Mouse (Mus musculus): ENCODE measurements around the gene Runx3.

Runx3 gene

DNA sequence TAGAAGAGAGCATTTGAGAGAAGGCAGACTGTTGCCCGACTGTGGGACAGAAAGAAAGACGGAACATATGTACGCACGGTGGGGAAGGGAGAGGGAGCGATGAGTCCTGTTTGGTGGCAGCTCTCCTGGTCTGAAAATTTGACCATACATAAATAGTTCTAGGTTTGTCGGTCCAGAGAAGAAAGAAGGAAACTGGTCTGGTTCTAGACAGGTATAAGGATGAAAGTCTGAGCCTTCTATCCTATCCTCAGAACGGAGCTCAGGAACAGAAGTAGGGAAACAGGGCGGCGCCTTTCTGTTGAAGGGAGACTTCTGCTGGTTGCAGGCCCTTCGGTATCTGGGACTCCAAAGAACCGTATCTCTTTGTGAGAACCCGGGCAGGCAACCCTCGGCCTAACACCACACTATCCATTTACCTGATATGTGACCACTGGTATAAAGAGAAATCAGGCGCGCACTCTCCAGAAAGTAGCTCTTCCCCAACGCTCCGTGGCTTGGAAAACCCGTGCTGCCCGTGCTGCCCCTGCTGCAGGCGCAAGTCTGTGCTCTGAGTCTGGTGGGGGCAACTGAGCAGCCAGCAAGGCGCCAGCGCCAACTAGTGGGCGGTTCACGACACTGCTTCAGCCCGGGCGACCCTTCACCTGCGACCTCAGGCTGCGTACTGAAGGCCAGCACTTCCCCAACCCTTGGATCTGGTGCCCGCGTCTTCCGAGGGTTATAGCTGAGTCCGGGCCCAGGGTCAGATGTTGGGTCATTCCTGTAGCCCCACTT, 29.8 kb downstream of the Runx3 start:
- DNase-seq (ENCODE audit: low spot score) = no peak

DNA sequence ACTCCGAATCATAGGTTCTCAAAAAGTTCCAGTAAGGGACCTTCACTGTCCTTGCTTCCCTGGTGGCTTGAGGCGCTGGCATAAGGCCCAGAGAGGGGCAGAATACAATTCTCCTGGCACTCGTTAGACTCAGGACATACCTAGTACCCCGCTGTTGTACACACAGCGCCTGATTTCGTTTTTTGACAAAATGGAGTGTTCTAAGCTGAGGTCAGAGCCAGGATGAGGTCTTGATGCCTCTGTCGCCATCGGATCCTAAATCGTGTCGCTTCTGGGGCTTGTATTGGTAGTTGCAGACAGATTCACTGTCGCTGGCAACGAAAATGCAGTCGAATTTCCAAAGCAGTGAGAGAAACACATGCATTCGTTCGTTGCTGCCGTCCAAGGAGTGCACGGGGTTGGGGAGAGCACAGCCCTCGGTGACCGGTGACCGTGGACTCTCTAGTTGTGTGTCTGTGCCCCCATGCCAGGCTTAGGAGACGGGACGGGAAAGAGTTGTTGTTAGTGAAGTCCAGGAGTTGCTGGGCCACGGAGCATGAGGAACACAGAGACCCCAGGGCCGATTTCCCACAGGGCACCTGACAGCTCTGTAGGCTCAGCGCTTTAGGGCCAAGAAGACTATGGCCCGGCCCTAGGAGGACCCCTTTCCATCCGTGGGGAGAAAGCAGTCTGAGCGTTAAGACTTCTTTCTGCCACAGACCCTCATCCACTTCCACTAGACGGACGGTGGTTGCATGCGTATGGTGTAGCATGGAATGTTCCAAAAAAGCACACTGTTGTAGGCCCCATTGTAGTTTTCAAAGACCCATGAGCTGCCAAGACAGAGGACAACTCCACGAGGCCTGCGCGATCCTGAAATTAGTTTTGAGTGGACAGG, 30.9 kb downstream of the Runx3 start:
- no peak for DNase-seq (ENCODE audit: low spot score)

DNA sequence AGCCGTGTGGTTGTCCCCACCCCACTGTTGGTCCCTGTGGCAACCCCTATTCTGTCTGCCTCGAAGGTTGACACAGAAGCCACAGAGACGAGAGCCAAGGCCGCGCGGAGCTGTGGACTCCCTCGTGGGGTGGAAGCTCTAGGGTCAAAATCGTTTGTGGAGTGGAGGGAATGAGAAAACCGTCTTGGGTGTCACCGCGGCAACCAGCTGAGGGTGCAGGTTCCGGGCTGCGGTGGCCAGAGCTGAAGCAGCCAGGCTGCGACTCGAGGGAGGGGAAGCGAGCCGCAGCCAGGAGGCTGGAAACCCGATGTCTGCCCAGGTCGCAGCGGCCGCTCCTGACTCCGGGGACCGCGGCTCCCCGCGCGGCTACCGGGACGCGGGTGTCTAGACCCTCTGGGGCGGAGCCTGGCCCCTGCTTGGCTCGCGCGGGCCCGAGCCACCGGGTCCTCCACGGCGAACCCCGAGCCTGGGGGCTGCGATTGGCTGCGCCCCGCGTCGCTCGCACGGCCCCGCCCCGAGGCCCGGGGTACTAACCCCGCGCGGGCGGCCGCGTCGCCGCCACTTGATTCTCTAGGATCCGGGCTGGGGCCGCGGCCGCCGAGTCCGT, 31.6 kb downstream of the Runx3 start:
- peak; percentile 35 for DNase-seq (ENCODE audit: low spot score)

DNA sequence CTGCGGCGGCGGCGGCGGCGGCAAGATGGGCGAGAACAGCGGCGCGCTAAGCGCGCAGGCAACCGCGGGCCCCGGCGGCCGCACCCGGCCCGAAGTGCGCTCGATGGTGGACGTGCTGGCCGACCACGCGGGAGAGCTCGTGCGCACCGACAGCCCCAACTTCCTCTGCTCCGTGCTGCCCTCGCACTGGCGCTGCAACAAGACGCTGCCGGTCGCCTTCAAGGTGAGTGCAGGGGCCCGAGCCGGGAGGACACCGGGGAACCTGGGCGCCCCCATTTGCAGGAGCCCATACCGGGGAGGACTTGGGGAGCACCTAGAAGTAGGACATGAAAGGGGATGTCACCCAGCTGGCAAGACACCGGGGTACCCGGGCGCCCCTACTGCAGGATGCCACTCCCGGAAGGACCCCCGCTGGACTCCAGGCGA, 32.4 kb downstream of the Runx3 start:
- DNase-seq (ENCODE audit: low spot score) = peak; percentile 39

DNA sequence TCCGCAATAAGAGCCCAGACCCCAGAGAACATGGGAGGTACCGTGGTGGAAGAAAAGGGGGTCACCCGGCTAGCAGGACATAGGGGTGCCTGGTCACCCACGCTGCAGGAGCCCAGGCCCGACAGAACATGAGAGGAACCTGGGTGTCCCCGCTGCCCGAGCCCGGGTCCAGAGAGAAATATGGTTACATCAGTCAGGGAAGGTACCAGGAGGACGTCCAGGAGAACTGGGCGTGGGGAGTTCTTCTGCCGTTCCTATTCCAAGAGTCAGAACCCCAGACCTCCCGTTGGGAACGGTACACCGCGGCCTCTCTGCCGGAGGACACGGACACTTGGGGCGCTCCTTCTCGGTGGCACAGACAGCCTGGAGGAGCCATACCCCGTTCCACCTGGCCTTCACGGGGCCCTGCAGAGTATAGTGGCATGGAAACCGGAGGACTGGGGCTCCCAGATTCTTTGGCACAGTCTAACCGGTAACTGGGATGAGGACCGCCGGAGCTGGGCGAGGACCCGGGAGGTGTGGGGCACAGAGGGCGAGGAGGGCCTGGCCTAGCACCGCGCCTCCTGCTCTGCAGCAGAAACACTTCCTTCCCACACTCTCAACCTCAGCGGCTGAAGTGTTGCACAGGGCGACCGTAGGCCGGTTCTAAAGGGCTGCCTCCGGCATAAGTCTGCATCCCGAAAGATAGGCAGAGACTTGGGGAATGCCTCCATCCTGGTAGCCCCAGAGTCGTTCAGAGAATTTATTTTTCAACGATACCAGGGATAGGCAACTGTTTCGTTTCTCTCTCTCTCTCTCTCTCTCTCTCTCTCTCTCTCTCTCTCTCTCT, 33.0 kb downstream of the Runx3 start:
- peak; percentile 37 for DNase-seq (ENCODE audit: low spot score)

DNA sequence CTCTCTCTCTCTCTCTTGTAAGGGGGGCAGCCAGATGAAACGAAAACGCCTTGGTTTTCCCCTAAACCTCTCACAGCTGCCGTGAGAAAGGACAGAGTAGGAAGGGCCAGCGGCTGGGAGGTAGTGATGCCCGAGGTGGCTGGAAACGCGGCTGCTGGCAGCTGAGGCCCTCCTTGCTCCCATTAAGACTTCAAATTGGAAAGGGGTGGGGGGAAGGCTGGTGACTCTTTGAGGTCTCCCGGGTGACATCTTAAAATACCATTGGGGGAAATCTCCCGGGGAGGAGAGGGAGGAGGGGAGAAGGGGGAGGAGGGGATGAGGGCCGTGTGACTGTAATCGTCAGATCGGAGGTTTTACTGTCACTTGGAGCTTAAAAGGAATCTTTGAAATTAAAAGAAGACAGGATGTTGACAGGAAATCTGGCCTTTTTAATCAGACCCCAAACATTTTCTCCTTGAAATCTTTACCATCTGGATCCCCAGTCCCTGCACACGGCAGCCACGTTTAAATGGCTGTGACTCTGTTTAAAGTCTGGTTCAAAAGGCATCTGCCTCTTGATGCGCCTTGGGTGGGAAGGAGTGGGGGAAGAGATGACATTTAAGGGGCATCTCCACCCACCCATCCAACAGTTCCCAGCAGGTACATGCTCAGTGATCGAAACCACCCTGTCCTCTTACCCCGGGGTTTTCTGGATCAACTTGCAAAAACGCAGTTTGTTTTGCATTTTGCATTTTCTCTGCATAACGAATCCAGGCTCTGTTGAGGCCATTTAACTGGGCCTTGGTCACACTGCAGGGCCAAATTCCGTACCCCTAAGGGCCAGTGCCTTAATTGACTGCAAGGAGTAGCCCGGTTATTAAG, 33.9 kb downstream of the Runx3 start:
- DNase-seq (ENCODE audit: low spot score) = no peak

DNA sequence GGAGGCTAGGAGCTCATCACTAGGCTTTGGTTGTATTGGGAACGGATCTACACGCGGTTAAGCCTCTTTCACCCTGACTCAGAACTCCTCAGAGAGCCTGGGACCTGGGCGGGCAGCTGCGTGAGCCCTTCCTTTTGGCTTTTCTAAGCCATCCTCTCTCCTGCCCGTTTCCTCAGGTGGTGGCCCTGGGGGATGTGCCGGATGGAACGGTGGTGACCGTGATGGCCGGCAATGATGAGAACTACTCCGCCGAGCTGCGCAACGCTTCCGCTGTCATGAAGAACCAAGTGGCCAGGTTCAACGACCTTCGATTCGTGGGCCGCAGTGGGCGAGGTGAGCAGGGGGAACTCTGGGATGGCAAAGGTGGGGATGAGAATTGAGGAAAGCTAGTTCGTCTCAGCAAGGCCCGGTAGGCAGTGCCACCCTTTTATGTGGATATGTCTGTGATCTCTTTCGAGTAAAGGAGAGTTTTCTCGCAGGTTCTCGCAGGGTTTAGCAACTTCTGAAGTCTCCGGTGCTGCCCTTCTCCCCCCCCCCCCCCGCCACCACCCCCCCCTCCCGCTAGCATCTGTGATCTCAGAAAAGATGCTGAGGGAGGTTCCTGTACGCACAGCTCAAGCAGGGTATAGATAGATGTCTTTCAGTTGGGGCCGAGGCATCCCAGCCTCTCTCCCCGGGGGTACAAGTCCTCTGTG, 34.8 kb downstream of the Runx3 start:
- DNase-seq (ENCODE audit: low spot score) = no peak

DNA sequence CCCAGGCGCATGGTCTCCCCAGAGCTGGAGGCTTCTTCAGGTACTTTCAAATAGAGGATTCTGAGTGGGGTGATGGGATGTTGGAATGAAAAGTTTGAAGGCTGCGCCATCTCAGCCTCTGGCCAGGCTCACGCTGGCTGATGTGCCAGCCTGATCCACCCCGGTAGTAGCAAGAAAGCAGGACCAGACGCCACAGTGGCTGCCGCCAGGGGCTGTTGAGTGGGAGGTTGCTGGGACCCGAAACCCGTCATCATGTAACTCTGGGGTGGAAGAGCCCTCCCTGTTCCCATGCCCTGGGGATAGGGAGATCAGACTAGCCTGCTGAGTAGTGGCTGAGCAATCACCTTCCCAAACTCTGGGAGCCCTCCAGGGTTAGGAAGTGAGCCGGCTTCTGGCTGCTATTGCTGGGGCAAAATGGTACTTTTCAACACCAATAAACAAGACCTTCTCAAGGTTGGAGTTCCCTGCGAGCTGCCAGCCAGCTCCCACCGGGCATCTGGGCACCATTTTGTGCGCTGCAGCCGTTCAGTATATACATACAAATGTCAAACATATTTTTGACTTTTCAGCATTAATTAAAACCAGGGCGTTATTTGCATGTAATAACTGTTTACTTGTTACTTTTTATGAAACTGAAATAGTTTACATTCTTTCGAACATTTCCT, 35.5 kb downstream of the Runx3 start:
- no peak for DNase-seq (ENCODE audit: low spot score)

DNA sequence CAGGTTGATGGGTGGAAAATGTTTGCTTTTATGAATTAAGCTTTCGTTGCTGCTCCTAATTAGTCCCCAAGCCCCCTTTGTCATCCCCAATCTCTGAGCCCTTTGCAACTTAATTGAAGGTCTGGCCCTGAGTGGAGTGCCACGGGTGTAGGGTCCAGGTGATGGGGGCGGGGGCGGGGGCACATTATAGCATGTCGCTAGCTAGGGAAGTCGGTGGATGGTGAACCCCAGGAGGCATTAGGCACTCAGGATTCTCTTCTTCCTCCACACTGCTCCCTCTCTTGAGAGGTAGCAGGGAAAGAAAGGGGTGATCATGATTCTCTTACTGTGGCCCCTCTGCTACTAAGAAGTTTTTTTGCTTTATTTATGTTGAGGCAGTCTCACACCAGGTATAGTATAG, 36.1 kb downstream of the Runx3 start:
- no peak for DNase-seq (ENCODE audit: low spot score)

DNA sequence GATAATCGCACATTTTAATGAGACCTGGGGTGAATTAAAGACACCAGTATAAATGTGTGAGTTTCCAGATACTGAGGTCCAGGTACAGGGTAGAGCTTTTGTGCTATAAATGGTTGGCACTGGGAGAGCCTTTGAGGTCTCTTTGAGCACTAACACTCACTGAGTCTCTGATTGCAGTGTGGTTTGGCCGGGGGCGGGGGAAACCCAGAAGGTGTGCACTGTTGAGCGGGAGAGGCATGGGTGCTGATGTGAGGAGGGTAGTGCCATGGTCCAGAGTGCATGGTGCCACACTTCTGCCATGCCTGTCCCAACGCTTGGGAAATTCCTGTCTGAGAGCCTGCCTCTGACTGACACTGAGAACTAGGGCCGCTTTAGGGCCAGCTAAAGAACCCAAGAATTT, 36.9 kb downstream of the Runx3 start:
- DNase-seq (ENCODE audit: low spot score) = no peak

DNA sequence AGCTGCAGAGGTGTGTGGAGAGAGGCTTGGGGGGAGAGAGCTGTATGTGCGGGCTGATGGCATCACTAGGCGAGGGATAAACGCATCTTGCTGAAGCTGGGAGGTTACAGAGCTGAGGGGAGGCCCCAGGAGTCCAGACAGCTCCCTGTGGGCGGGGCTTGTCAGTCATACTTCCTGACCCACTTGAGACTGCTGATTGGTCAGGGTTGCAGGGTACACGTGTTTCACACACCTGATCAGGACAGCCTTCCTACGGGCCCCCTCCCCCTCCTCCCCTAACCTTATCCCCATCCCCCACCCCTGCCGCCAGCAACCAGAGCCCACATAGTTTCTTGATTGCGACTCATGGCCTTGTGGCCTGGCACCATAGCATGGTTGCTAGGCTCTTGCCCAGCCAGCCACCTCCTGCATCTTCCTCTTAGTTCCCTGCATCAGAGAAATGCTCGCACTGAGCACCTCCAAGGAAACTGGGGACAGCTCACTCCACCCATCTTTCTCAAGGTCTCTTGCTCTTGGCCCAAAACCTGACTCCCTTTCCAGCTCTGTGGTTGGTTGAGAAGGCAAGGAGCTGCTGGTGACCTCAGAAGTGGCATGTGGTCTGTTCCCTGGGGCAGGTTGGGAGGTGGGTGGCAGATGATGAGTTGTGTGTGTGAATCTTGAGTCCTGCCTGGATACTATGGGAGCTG, 38.4 kb downstream of the Runx3 start:
- DNase-seq (ENCODE audit: low spot score) = no peak

DNA sequence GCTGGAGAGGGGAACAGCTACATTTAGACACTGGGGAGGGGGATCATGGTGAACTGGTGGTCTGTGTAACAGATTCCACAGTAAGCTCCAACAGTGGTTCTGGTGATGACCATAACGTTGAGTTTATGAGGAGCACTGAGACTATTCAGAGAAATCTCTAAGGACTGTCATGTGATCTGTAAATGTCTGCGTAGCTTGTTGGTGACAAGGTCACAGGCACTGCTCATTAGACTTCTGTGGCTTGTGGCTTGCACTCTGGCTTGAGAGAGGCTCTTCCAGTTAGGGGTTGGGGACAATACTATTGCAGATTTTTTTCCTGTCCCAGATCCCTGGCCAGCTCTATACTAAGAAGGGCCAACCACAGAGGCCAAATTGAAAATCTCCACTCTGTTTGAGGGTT, 39.2 kb downstream of the Runx3 start:
- no peak for DNase-seq (ENCODE audit: low spot score)

DNA sequence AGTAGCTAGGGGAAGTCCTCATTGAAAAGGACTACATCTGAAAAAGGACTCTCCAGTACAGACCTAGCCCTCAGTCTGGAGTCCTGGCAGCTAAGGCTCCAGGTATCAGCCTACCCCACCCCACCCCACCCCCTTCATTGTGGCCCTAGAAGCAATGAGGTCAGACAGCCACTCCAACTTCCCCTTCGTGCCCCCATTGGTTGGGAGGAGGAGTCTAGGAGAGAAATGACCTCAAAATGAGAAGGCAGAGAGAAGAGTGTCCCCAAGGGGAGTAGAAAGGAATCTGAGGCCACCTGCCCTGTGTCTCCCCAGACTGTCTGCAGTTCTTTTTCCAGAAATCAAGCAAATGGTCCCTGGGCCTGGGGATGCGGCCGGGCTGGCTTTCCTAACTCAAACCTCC, 39.7 kb downstream of the Runx3 start:
- no peak for DNase-seq (ENCODE audit: low spot score)

DNA sequence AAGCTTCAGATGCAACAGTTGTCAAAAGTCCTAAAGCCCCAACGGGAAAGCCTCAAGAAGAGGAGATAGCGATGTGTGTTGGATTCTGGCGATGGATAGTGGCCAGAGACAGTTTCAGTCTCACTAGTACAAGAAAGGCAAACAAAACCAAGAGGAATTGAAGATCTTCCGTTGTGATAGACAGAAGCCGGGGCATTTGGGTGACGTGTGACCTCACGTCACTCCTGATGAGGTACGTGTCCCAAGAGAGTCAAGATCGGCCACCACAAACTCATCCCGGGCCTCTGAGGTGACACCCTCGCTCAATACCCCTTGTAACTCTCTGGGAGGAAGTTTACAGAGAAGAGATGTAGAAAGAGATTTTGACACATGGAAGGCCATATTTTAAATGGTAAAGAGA, 41.0 kb downstream of the Runx3 start:
- no peak for DNase-seq (ENCODE audit: low spot score)

DNA sequence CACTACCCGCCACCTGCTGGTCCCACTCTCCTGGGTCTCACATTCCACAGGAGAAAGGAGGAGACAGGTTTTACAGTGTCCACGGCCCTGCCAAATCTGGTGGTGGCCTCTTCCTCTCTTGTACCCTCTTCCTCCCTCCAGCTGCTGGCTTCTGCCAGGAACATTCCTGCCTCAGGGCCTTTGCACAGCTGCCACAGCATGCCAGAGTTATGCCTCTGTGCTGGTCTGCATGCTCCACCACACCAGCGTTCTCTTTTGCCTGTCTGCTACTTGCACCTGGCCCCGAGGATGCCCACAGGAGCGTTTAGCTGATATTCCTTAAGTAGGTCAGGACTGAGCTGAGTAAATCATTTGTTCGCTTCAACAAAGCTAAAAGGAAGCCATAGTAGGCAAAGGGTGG, 45.3 kb downstream of the Runx3 start:
- DNase-seq (ENCODE audit: low spot score) = no peak

DNA sequence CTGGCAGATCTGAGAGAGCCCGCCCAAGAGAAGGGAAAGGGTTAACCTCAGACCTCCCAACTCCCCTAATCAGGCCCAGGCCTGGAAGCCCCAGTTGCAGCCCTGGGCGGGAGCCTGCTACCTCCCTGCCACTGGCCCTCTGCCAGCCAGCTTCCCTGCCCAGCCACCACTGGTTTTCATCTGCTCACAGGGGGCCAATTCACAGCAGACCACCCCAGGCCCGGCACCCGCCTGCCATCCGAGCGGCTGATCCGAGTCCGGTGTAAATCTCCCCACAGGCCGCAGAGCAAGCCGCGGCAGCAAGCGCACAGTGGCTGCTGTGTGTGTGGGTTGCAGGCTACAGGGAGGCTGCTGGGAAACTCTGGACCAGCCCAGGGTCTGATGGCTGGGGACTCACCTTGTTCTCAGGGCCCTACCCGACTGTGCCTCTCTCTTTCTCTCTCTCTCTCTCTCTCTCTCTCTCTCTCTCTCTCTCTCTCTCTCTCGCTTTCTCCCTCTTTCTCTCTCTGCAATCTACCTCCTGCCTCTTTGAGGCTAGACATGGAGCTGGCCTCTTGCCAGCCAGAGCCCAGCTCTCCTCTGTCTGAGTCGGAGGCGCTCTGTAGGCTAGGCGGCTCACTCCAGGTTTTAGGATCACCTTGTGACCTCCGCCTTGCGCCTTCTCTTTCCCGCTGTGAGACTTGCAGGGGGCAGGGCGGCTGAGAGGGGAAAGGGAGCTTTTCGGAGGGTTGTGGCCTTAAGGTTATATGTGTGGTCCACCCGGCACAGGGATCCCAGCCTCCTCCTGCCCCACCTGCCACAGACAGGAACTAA, 46.2 kb downstream of the Runx3 start:
- DNase-seq (ENCODE audit: low spot score) = peak; percentile 76

DNA sequence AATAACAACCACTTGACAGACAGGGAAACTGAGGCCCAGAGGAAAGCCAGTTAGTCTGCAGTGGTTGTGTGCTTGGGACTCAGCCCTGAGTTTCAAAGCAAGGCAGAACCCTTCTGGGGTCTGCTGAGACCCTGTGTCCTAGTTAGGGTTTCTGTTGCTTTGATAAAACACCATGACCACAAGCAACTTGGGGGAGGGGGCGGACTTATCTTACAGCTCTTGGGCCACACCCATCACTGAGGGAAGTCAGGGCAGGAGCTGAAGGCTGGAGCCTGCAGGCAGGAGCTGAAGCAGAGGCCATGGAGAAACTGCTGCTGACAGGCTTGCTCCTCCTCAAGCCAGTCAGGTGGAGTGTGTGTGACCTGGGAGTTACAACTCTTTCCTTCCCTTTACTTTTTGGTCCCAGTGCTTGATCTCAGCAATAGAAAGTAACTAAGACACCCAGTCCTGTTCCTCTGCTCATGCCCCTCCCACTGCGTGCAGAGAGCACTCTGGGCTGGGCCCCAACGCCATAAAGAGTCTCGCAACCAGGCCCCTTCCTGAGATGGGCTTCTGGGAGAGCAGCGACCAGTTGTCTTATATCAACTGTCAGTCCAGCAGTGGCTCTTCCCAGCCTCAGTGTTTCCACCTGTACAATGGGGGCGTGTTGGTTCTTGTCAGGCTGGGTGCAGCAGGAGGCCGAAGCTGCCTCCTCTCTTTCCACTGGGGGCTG, 47.5 kb downstream of the Runx3 start:
- no peak for DNase-seq (ENCODE audit: low spot score)

DNA sequence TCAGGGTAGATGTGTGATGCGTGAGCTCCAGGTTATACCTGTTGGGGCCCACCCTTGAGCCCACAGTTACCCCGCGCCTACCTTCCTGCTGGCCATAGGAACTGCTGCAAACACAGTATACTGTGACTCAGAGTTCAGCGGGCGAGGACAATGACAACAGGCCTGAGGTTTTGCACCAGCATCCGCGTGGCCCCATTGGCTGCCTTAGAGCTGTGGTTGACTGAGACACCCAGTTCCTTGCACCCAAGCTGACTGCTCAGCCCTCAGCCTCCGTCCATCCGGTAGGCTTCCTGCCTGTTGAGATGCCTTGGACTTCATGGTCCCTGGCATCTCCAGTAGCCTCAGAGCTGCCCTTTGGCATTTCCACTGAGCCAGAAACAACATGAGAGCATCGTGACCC, 48.6 kb downstream of the Runx3 start:
- DNase-seq (ENCODE audit: low spot score) = no peak

Measured in MN1 (cell line).